Mouse (Mus musculus): ENCODE results near the gene Kcne2. TPM values are rescaled to one million over a fixed set of nuclear protein-coding genes. Genes with fewer than 3 reads are reported as not detected.

Kcne2 gene
- total and polyA plus RNA-seq, 2 experiments from 2014 or later: 0.58 to 2.0 TPM

DNA sequence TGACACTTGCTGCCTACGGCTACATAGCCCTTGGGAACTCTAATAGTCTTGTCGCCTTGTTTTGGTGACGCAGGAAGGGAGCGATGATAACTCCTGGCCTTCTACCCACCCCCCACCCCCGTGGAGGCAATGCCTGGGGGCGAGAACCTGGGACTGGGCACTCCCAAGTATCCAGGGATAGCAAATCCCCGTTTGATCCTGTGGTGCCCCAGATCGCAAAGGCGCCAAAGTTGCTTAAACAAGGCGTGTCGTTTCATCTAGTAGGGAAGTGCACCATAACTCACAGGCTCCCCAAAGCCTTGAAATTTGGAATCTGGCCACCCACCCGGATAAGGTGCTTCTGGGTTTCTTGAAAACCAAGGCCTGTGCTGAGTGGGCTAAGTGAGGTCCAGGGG is 9.2 kb downstream of the Kcne2 start:
- H3K27ac ChIP-seq (ENCODE audit: low read depth, low read length): peak overlapping the region; percentile 80
- H3K27me3 ChIP-seq (ENCODE audit: insufficient read depth, low read length): no peaks in the 10 kb centered on the region
- no peaks in the 10 kb centered on the region for H3K9me3 ChIP-seq (ENCODE audit: low read length)
- no peak for TF ChIP-seq CTCF (IDR thresholded peaks at IDR 0.05)
- DNase-seq (ENCODE audit: low spot score) (no peak), ATAC-seq (ENCODE audit: low FRiP score) (peak; percentile 55)
- peak overlapping the region; percentile 67 for H3K4me3 ChIP-seq (ENCODE audit: low read depth, low read length)
- peak overlapping the region; percentile 78 for H3K4me2 ChIP-seq (ENCODE audit: low read depth, low read length, poor library complexity, severe bottlenecking)
- peaks cover 10% of the 10 kb centered on the region; the same call in 1 of the 2 replicates for H3K4me1 ChIP-seq (ENCODE audit: insufficient read depth, low read length)
- under 1% methylated on average over 12 of the region's 12 CpGs for WGBS
- peak overlapping the region; percentile 72 for H3K9ac ChIP-seq (replicated peaks; ENCODE audit: low read length, poor library complexity, severe bottlenecking)
- H3K36me3 ChIP-seq (ENCODE audit: insufficient read depth, low read length): peaks cover 11% of the 10 kb centered on the region; the same call in 1 of the 2 replicates

DNA sequence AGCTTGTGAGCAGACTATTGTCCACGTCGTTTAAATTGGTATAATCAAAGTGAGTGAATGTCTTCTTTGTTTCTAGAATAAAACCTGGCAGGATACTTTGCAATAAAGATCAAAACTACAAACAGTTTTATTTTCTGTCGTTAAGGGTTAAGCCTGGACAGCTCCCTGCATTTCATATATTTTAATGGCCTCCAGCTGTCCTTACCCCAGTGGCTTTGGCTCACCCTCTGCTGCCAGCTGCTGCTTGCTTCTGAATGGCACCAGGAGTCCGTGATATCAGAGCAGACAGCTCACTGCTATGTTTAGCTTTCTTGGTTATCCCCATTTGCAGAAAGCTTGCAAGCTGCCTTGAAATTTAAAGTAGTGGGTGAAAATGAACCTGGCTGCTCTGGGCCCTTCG is 9.8 kb downstream of the Kcne2 start:
- no peak for ATAC-seq (ENCODE audit: low FRiP score)
- no peak for TF ChIP-seq CTCF (IDR thresholded peaks at IDR 0.05)
- peaks cover 13% of the 10 kb centered on the region for H3K36me3 ChIP-seq (ENCODE audit: insufficient read depth, low read length)
- H3K27ac ChIP-seq (ENCODE audit: low read depth, low read length): peak overlapping the region; percentile 80
- no peaks in the 10 kb centered on the region for H3K27me3 ChIP-seq (ENCODE audit: insufficient read depth, low read length)
- DNase-seq (ENCODE audit: low spot score): peak; percentile 56
- peak overlapping the region; percentile 67 for H3K4me3 ChIP-seq (ENCODE audit: low read depth, low read length)
- 24% methylated on average over 5 of the region's 5 CpGs for WGBS
- peak overlapping the region; percentile 78 for H3K4me2 ChIP-seq (ENCODE audit: low read depth, low read length, poor library complexity, severe bottlenecking)
- no peaks in the 10 kb centered on the region for H3K9me3 ChIP-seq (ENCODE audit: low read length)
- peak overlapping the region; percentile 72 for H3K9ac ChIP-seq (replicated peaks; ENCODE audit: low read length, poor library complexity, severe bottlenecking)
- peaks cover 10% of the 10 kb centered on the region; the same call in 1 of the 2 replicates for H3K4me1 ChIP-seq (ENCODE audit: insufficient read depth, low read length)

DNA sequence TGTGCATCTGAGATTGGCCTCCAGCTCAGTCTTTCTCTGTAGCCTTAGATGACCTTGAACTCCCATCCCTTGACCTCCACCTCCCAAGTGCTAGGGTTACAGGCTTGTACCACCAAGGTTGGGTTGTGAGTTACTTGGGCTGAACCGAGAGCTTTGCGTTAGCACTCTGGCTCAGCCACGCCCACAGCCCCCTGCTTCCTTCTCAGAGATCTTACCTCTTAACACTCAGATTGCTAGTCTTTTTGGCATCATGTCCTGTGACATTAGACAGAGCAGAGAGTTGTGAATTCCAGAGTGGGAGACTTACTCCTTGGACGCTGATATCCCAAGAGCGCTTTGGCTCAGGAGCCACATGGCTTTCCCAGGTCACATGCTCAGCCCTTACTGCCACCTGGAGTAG is 10.3 kb downstream of the Kcne2 start:
- no peak for ATAC-seq (ENCODE audit: low FRiP score)
- Histone ChIP-seq H3K4me2 (ENCODE audit: low read depth, low read length, poor library complexity, severe bottlenecking) (peak overlapping the region; percentile 78), H3K9me3 (ENCODE audit: low read length) (no peaks in the 10 kb centered on the region), H3K27me3 (ENCODE audit: insufficient read depth, low read length) (no peaks in the 10 kb centered on the region), H3K9ac (replicated peaks; ENCODE audit: low read length, poor library complexity, severe bottlenecking) (peak overlapping the region; percentile 36; the same call in 1 of the 2 replicates), H3K36me3 (ENCODE audit: insufficient read depth, low read length) (peaks cover 18% of the 10 kb centered on the region), H3K4me3 (ENCODE audit: low read depth, low read length) (peak overlapping the region; percentile 67; the same call in 1 of the 2 replicates), H3K27ac (ENCODE audit: low read depth, low read length) (peak overlapping the region; percentile 80; the same call in 1 of the 2 replicates), H3K4me1 (ENCODE audit: insufficient read depth, low read length) (peaks cover 10% of the 10 kb centered on the region; the same call in 1 of the 2 replicates)
- WGBS: 63% methylated on average over 5 of the region's 5 CpGs
- TF ChIP-seq CTCF (IDR thresholded peaks at IDR 0.05): no peak
- no peak for DNase-seq (ENCODE audit: low spot score)

GRCm38 (mm10) chr16:92305519-92305918 is 13.3 kb downstream of the Kcne2 start:
- H3K9me3 ChIP-seq (ENCODE audit: low read length): no peaks in the 10 kb centered on the region
- H3K27ac ChIP-seq (ENCODE audit: low read depth, low read length): no peak overlapping the region
- H3K9ac ChIP-seq (replicated peaks; ENCODE audit: low read length, poor library complexity, severe bottlenecking): no peak overlapping the region
- H3K4me3 ChIP-seq (ENCODE audit: low read depth, low read length): no peak overlapping the region
- no peaks in the 10 kb centered on the region for H3K27me3 ChIP-seq (ENCODE audit: insufficient read depth, low read length)
- H3K4me1 ChIP-seq (ENCODE audit: insufficient read depth, low read length): peaks cover 9% of the 10 kb centered on the region; the same call in 1 of the 2 replicates
- no peak overlapping the region for H3K4me2 ChIP-seq (ENCODE audit: low read depth, low read length, poor library complexity, severe bottlenecking)
- ATAC-seq (ENCODE audit: low FRiP score) (no peak), DNase-seq (ENCODE audit: low spot score) (no peak)
- peaks cover 22% of the 10 kb centered on the region for H3K36me3 ChIP-seq (ENCODE audit: insufficient read depth, low read length)
- peak; percentile 39 for TF ChIP-seq CTCF (IDR thresholded peaks at IDR 0.05)
- 93% methylated on average over 2 of the region's 2 CpGs for WGBS

DNA sequence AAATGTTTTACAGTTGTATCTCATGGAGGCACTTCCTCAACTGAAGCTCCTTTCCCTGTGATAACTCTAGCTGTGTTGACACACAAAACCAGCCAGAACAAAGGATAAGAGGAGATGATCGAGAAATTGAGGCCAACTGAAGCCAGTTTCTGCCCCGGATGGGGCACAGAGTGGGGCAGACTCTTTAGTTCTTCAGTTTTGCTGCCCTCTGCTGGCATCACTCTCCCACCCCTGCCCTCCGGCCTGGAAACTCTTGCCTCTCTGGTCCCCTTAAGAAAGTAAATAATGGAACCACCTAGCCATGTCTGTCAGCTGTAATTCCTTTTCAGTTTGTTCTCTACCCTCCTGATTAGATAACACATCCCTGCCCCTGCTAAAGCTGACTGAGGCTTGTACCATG is 15.8 kb downstream of the Kcne2 start:
- TF ChIP-seq CTCF (IDR thresholded peaks at IDR 0.05): no peak
- ATAC-seq (ENCODE audit: low FRiP score): no peak
- peaks cover 32% of the 10 kb centered on the region for H3K36me3 ChIP-seq (ENCODE audit: insufficient read depth, low read length)

GRCm38 (mm10) chr16:92309126-92309525 is 16.9 kb downstream of the Kcne2 start:
- H3K4me3 ChIP-seq (ENCODE audit: low read depth, low read length): no peak overlapping the region
- ATAC-seq (ENCODE audit: low FRiP score): no peak
- H3K4me1 ChIP-seq (ENCODE audit: insufficient read depth, low read length): no peaks in the 10 kb centered on the region
- peak; percentile 38 for DNase-seq (ENCODE audit: low spot score)
- H3K9ac ChIP-seq (replicated peaks; ENCODE audit: low read length, poor library complexity, severe bottlenecking): no peak overlapping the region
- 30% methylated on average over 4 of the region's 4 CpGs for WGBS
- H3K27ac ChIP-seq (ENCODE audit: low read depth, low read length): no peak overlapping the region
- H3K27me3 ChIP-seq (ENCODE audit: insufficient read depth, low read length): no peaks in the 10 kb centered on the region
- no peak for TF ChIP-seq CTCF (IDR thresholded peaks at IDR 0.05)
- H3K4me2 ChIP-seq (ENCODE audit: low read depth, low read length, poor library complexity, severe bottlenecking): no peak overlapping the region
- peaks cover 35% of the 10 kb centered on the region for H3K36me3 ChIP-seq (ENCODE audit: insufficient read depth, low read length)
- H3K9me3 ChIP-seq (ENCODE audit: low read length): no peaks in the 10 kb centered on the region

More for the DNA sequence above, 15.8 kb downstream of the Kcne2 start:
- 81% methylated on average over 3 of the region's 3 CpGs for WGBS
- no peaks in the 10 kb centered on the region for H3K9me3 ChIP-seq (ENCODE audit: low read length)
- no peak overlapping the region for H3K9ac ChIP-seq (replicated peaks; ENCODE audit: low read length, poor library complexity, severe bottlenecking)
- peaks cover under 1% of the 10 kb centered on the region; the same call in 1 of the 2 replicates for H3K4me1 ChIP-seq (ENCODE audit: insufficient read depth, low read length)
- DNase-seq (ENCODE audit: low spot score): no peak
- no peak overlapping the region for H3K4me3 ChIP-seq (ENCODE audit: low read depth, low read length)
- H3K4me2 ChIP-seq (ENCODE audit: low read depth, low read length, poor library complexity, severe bottlenecking): no peak overlapping the region
- H3K27ac ChIP-seq (ENCODE audit: low read depth, low read length): no peak overlapping the region
- H3K27me3 ChIP-seq (ENCODE audit: insufficient read depth, low read length): no peaks in the 10 kb centered on the region
